Mouse (Mus musculus): Measurements from ENCODE around the gene Tnr. TPM values are rescaled to one million over a fixed set of nuclear protein-coding genes. Genes with fewer than 3 reads are reported as not detected.
A peak's percentile ranks its signal among the peaks of the same experiment; 100 is the strongest.

The Tnr gene
- polyA plus RNA-seq, 1 experiment, result 0.13 TPM

- DNase-seq, result no peak
- H3K4me1 ChIP-seq (replicated peaks; ENCODE audit: control insufficient read depth, insufficient read depth, low read length), result no peaks in the 10 kb centered on the region
- H3K4me3 ChIP-seq (ENCODE audit: control insufficient read depth, insufficient read depth, low read length), result no peak overlapping the region
- H3K27ac ChIP-seq (ENCODE audit: control insufficient read depth, insufficient read depth, low read length), result no peak overlapping the region
- WGBS, result 90% methylated on average over 4 of the region's 4 CpGs
- no peaks in the 10 kb centered on the region for H3K27me3 ChIP-seq (ENCODE audit: control insufficient read depth, insufficient read depth, low read length)
- H3K36me3 ChIP-seq (ENCODE audit: control insufficient read depth, insufficient read depth, low read length), result no peaks in the 10 kb centered on the region
- no peak for TF ChIP-seq CTCF (IDR thresholded peaks at IDR 0.05; ENCODE audit: borderline replicate concordance, control insufficient read depth, extremely low read depth, insufficient read depth, low read length, poor library complexity)
- TF ChIP-seq POLR2A (IDR thresholded peaks at IDR 0.05; ENCODE audit: control insufficient read depth, extremely low read depth, insufficient read depth, low read length, poor library complexity), result no peak
Observed at GRCm38 (mm10) chr1:159501911-159502310, 21.7 kb upstream of the Tnr start.

GRCm38 (mm10) chr1:159510667-159511066, 12.9 kb upstream of the Tnr start:
- Histone ChIP-seq H3K4me1 (replicated peaks; ENCODE audit: control insufficient read depth, insufficient read depth, low read length) (no peaks in the 10 kb centered on the region), H3K36me3 (ENCODE audit: control insufficient read depth, insufficient read depth, low read length) (no peaks in the 10 kb centered on the region), H3K27me3 (ENCODE audit: control insufficient read depth, insufficient read depth, low read length) (no peaks in the 10 kb centered on the region), H3K27ac (ENCODE audit: control insufficient read depth, insufficient read depth, low read length) (no peak overlapping the region), H3K4me3 (ENCODE audit: control insufficient read depth, insufficient read depth, low read length) (no peak overlapping the region)
- 76% methylated on average over 3 of the region's 3 CpGs for WGBS
- no peak for DNase-seq
- no peak for TF ChIP-seq POLR2A (IDR thresholded peaks at IDR 0.05; ENCODE audit: control insufficient read depth, extremely low read depth, insufficient read depth, low read length, poor library complexity)

DNA sequence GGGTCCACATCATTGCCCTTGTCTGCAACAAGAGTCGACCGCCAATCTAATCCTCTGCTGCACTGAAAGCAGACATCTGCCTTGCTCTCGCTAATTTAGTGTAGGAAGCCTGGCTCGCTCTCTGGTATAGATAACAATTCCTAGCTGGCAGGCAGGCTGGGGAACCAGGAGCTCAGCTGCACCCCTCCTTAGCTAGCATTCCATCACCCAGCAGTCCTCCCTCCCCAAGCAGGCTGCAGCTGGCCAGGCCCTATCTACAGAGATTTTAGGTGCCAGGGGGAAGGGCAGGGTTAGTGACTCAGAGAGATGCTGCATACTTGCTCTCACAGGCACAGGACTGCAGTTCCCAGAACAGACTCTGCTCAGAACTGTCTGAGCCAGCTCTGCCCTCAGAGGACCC, 5.9 kb upstream of the Tnr start:
- H3K4me1 ChIP-seq (replicated peaks; ENCODE audit: control insufficient read depth, insufficient read depth, low read length), result no peaks in the 10 kb centered on the region
- 68% methylated on average over 4 of the region's 4 CpGs for WGBS
- H3K4me3 ChIP-seq (ENCODE audit: control insufficient read depth, insufficient read depth, low read length), result no peak overlapping the region
- TF ChIP-seq POLR2A (IDR thresholded peaks at IDR 0.05; ENCODE audit: control insufficient read depth, extremely low read depth, insufficient read depth, low read length, poor library complexity) (no peak), CTCF (IDR thresholded peaks at IDR 0.05; ENCODE audit: borderline replicate concordance, control insufficient read depth, extremely low read depth, insufficient read depth, low read length, poor library complexity) (no peak)
- DNase-seq, result no peak
- no peak overlapping the region for H3K27ac ChIP-seq (ENCODE audit: control insufficient read depth, insufficient read depth, low read length)
- H3K27me3 ChIP-seq (ENCODE audit: control insufficient read depth, insufficient read depth, low read length), result no peaks in the 10 kb centered on the region
- no peaks in the 10 kb centered on the region for H3K36me3 ChIP-seq (ENCODE audit: control insufficient read depth, insufficient read depth, low read length)

DNA sequence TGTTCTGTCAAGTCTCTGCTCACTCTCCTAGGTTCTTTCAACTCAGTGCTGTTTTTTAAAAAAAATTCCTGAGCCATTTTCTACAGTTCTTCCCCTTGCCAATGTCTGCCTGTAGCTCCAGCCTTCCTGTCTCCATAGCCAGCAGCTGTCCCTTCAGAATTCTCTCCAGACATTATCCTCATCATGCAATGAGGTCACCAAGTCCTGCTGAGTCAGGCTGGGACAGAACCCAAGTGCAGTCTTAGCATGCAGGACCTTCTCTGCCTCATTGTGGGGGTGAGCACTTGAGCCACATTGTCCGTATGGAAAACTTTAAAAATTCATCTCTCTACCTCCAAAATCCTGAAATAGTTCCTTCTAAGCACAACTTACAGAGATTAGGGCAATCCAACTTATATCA, 4.4 kb upstream of the Tnr start:
- no peak for DNase-seq
- Histone ChIP-seq H3K4me1 (replicated peaks; ENCODE audit: control insufficient read depth, insufficient read depth, low read length) (no peaks in the 10 kb centered on the region), H3K36me3 (ENCODE audit: control insufficient read depth, insufficient read depth, low read length) (no peaks in the 10 kb centered on the region), H3K27ac (ENCODE audit: control insufficient read depth, insufficient read depth, low read length) (no peak overlapping the region), H3K4me3 (ENCODE audit: control insufficient read depth, insufficient read depth, low read length) (no peak overlapping the region), H3K27me3 (ENCODE audit: control insufficient read depth, insufficient read depth, low read length) (no peaks in the 10 kb centered on the region)
- TF ChIP-seq POLR2A (IDR thresholded peaks at IDR 0.05; ENCODE audit: control insufficient read depth, extremely low read depth, insufficient read depth, low read length, poor library complexity) (no peak), CTCF (IDR thresholded peaks at IDR 0.05; ENCODE audit: borderline replicate concordance, control insufficient read depth, extremely low read depth, insufficient read depth, low read length, poor library complexity) (no peak)
- 76% methylated on average over 1 of the region's 1 CpGs for WGBS

GRCm38 (mm10) chr1:159523069-159523468, 500 bp upstream of the Tnr start:
- no peak for TF ChIP-seq POLR2A (IDR thresholded peaks at IDR 0.05; ENCODE audit: control insufficient read depth, extremely low read depth, insufficient read depth, low read length, poor library complexity)
- no peak for TF ChIP-seq CTCF (IDR thresholded peaks at IDR 0.05; ENCODE audit: borderline replicate concordance, control insufficient read depth, extremely low read depth, insufficient read depth, low read length, poor library complexity)
- no peaks in the 10 kb centered on the region for H3K27me3 ChIP-seq (ENCODE audit: control insufficient read depth, insufficient read depth, low read length)
- WGBS, result 74% methylated on average over 2 of the region's 2 CpGs
- DNase-seq, result no peak
- no peak overlapping the region for H3K27ac ChIP-seq (ENCODE audit: control insufficient read depth, insufficient read depth, low read length)
- H3K36me3 ChIP-seq (ENCODE audit: control insufficient read depth, insufficient read depth, low read length), result no peaks in the 10 kb centered on the region
- no peak overlapping the region for H3K4me3 ChIP-seq (ENCODE audit: control insufficient read depth, insufficient read depth, low read length)
- H3K4me1 ChIP-seq (replicated peaks; ENCODE audit: control insufficient read depth, insufficient read depth, low read length), result no peaks in the 10 kb centered on the region

DNA sequence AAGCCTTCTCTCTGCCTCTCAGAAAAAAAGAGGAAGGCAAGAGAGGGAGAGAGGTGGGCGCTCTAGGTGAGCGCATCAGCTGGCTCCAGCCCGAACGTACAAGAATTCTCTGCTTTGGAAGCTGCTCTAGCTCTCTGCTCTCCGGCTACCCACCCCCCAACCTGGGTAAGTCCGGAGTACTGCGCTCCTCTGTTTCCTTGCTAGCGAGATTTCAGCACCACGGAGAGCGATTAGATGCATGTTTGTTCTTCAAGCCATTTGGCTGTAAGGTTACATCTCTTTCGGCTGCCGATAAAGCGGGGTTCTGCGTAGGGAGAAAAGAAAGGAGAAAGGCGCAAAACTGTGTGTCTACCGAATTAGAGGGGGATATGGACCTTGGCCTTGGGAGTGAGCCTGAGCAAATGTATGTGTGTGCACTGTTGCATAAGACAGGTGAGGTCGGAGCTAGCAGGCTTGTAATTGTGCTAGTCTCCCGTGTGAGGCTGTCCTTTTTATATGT, 531 bp downstream of the Tnr start:
- Histone ChIP-seq H3K4me1 (replicated peaks; ENCODE audit: control insufficient read depth, insufficient read depth, low read length) (no peaks in the 10 kb centered on the region), H3K27me3 (ENCODE audit: control insufficient read depth, insufficient read depth, low read length) (no peaks in the 10 kb centered on the region), H3K36me3 (ENCODE audit: control insufficient read depth, insufficient read depth, low read length) (no peaks in the 10 kb centered on the region), H3K4me3 (ENCODE audit: control insufficient read depth, insufficient read depth, low read length) (no peak overlapping the region), H3K27ac (ENCODE audit: control insufficient read depth, insufficient read depth, low read length) (no peak overlapping the region)
- TF ChIP-seq POLR2A (IDR thresholded peaks at IDR 0.05; ENCODE audit: control insufficient read depth, extremely low read depth, insufficient read depth, low read length, poor library complexity) (no peak), CTCF (IDR thresholded peaks at IDR 0.05; ENCODE audit: borderline replicate concordance, control insufficient read depth, extremely low read depth, insufficient read depth, low read length, poor library complexity) (no peak)
- WGBS, result 9% methylated on average over 18 of the region's 18 CpGs
- DNase-seq, result peak; percentile 28

DNA sequence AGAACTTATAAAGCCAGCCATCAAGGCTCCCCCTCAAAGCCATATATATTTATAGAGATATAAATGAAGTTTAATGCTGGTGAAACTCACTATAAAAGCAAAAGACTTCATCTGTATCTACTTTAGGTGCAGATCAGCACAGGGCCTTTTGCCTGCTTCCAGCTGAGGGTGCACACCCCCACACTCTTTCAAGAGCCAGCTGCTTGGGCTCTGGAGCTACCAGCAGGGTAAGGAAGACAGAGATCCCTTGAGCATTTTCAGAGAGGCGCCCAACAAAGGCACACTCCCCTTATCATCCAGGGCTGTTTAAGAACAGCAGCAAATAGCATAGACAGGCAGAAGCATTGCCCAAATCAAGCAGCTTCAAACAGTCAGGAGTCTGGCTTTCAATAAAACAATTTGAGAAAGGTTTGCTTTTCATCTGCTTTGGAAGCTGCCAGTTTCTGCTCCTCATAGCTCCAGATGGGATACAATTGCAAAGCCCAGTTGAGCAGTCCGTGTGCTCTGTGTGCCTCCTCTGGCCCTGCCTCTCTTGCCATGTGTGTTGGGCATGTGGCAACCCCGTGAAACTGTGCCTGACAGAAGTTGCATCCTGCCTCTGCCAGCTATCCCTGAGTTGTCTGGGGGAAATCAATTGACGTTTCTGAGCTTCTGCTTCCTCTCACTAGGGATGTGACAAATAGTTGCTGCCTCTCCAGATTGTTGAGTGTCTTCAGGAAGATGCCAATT, 9.4 kb downstream of the Tnr start:
- Histone ChIP-seq H3K4me3 (ENCODE audit: control insufficient read depth, insufficient read depth, low read length) (no peak overlapping the region), H3K4me1 (replicated peaks; ENCODE audit: control insufficient read depth, insufficient read depth, low read length) (no peaks in the 10 kb centered on the region), H3K27me3 (ENCODE audit: control insufficient read depth, insufficient read depth, low read length) (no peaks in the 10 kb centered on the region), H3K36me3 (ENCODE audit: control insufficient read depth, insufficient read depth, low read length) (no peaks in the 10 kb centered on the region), H3K27ac (ENCODE audit: control insufficient read depth, insufficient read depth, low read length) (no peak overlapping the region)
- TF ChIP-seq CTCF (IDR thresholded peaks at IDR 0.05; ENCODE audit: borderline replicate concordance, control insufficient read depth, extremely low read depth, insufficient read depth, low read length, poor library complexity) (no peak), POLR2A (IDR thresholded peaks at IDR 0.05; ENCODE audit: control insufficient read depth, extremely low read depth, insufficient read depth, low read length, poor library complexity) (no peak)
- no peak for DNase-seq
- WGBS, result 32% methylated on average over 4 of the region's 4 CpGs
